Mouse (Mus musculus) ES-E14 (cell line): ENCODE data around the gene Cope.

ENCODE experiments used
- HCFC1 ChIP-seq: IDR thresholded peaks from 2 replicates; pipeline ENCODE4 v1.6.1; 2012; ENCODE audit warnings: low read length, inconsistent platforms, borderline replicate concordance; ENCODE audit not compliant: insufficient read depth
- MAFK ChIP-seq: IDR thresholded peaks from 2 replicates; pipeline ENCODE4 v1.6.1; 2014; ENCODE audit warnings: mild to moderate bottlenecking, low read depth, low read length, inconsistent platforms; ENCODE audit not compliant: insufficient read depth
- ZC3H11A ChIP-seq: IDR thresholded peaks from 2 replicates; pipeline ENCODE4 v1.6.1; 2012; ENCODE audit warnings: low read depth, mild to moderate bottlenecking, inconsistent platforms, low read length, borderline replicate concordance
- ZNF384 ChIP-seq: IDR thresholded peaks from 2 replicates; pipeline ENCODE4 v1.6.1; 2012; ENCODE audit warnings: low read depth, low read length, inconsistent platforms

DNA sequence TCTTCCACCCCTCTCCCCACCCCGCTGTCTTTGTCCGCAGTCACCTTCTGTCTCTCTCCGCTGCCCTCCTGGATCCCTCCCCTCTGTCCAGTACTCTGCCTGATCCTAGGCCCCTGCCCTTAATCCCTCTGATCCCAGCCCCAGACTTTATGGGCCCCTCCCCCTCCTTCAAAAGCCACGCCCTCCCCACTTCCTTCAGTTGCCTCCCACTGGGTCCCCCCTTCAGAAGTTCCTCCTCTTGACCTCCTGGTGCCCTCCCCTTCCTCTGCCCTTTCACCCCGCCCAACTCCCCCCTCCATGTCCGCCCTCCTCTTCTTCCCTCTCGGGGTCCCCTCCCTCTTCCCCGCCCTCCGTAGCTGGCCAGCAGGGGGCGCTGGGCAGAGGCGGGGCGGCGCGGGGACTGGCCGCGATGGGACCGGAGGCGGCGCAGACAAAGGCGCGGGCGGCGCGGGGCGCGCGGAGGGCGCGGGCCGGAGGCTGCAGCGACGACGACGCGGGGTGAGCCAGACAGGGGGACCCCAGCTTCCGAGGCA, 19.6 kb upstream of the Cope start, which contains the start of gene Homer3:
- TF ChIP-seq ZC3H11A = no peak
- TF ChIP-seq ZNF384 = no peak
- TF ChIP-seq MAFK = no peak
- TF ChIP-seq HCFC1 = no peak
